Mouse (Mus musculus): ENCODE measurements at regions not wholly inside any gene's neighbourhood (a gene's known extent, or its start where the extent isn't known, plus 50 kb on each side); places are given as distances from the start of the nearest gene placed in this dataset.

DNA sequence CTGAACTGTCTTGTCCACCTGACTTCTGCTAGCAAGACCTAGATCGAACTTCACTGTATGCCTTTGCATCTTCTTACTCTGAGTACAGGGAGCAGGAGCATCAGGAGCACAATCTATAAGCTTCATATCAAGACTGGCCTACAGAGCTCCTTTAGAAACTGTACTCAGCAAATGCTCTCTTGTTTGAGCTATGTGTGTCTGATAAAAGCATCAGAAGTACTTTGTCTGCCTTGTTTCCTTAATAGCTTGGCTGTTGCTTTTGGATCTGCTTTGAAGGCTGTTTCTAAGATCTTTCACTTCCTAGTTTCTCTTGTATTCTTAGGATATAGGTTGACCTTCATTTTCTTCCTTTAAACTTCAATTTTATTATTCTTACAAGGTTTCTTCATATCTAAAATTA is 175.3 kb upstream of the Cypt12 start:
- Histone ChIP-seq H3K27me3 (ENCODE audit: control insufficient read depth, insufficient read depth, low read length) (no peaks in the 10 kb centered on the region), H3K9ac (ENCODE audit: low read depth, low read length) (no peak overlapping the region), H3K36me3 (ENCODE audit: control insufficient read depth, insufficient read depth, low read length) (no peaks in the 10 kb centered on the region), H3K4me3 (ENCODE audit: low read depth, low read length) (no peak overlapping the region), H3K4me1 (ENCODE audit: control insufficient read depth, insufficient read depth, low read length) (no peaks in the 10 kb centered on the region), H3K9me3 (replicated peaks; ENCODE audit: control insufficient read depth, low read length) (no peaks in the 10 kb centered on the region), H3K27ac (ENCODE audit: low read depth, low read length) (no peak overlapping the region), H3K4me2 (no peak overlapping the region)
- ATAC-seq (replicated peaks; ENCODE audit: insufficient number of reproducible peaks, low FRiP score, low TSS enrichment), result no peak
- WGBS (ENCODE audit: insufficient replicate concordance), result 74% methylated on average over 1 of the region's 1 CpGs

DNA sequence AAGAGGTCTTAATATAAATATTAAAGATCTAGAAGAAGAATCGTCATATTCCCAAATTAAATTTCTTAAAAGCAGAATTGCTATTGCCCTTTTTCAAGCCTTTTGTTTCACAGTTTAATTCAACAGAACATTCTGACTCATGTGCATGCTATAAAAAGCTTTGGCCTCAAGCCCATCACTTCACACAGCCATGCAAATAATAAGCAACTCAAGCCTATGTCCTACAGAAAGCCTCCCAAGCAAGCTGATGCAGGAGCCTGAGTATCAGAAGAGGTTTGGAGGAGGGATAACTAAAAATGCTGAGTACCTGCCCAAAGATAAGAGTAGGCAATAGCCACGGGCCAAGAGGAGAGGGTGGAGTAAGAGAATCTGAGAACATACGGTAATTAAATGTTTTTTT is 169.1 kb upstream of the Cypt12 start:
- 60% methylated on average over 3 of the region's 3 CpGs for WGBS (ENCODE audit: insufficient replicate concordance)
- H3K36me3 ChIP-seq (ENCODE audit: control insufficient read depth, insufficient read depth, low read length), result no peaks in the 10 kb centered on the region

DNA sequence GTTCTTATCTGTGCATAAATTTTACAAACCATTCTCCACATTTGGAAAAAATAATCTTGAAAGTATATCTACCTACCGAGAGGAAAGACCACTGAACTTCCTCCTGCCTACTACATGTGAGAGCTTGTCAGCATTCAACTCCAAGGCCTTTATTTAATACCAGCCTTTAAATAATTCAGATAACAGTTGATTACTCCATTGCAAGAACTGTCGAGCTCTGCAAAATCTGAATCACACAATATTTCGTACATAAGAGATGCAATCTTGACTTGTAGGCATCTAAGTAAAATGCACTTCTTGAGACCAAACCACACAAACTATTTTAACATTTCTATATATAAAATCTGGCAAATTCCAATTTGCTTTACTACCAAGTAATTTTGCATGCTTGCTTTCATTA is 164.1 kb upstream of the Cypt12 start:
- no peak overlapping the region for H3K4me3 ChIP-seq (ENCODE audit: low read depth, low read length)
- H3K27ac ChIP-seq (ENCODE audit: low read depth, low read length), result no peak overlapping the region
- H3K4me2 ChIP-seq, result no peak overlapping the region
- H3K9ac ChIP-seq (ENCODE audit: low read depth, low read length), result no peak overlapping the region
- WGBS (ENCODE audit: insufficient replicate concordance), result 63% methylated on average over 3 of the region's 3 CpGs
- peaks cover 9% of the 10 kb centered on the region; the same call in 1 of the 2 replicates for H3K4me1 ChIP-seq (ENCODE audit: control insufficient read depth, insufficient read depth, low read length)
- no peaks in the 10 kb centered on the region for H3K36me3 ChIP-seq (ENCODE audit: control insufficient read depth, insufficient read depth, low read length)
- ATAC-seq (replicated peaks; ENCODE audit: insufficient number of reproducible peaks, low FRiP score, low TSS enrichment), result no peak
- H3K9me3 ChIP-seq (replicated peaks; ENCODE audit: control insufficient read depth, low read length), result no peaks in the 10 kb centered on the region
- H3K27me3 ChIP-seq (ENCODE audit: control insufficient read depth, insufficient read depth, low read length), result peaks cover 44% of the 10 kb centered on the region

More for the DNA sequence above, 169.1 kb upstream of the Cypt12 start:
- H3K27ac ChIP-seq (ENCODE audit: low read depth, low read length), result no peak overlapping the region
- H3K9ac ChIP-seq (ENCODE audit: low read depth, low read length), result no peak overlapping the region
- no peak for ATAC-seq (replicated peaks; ENCODE audit: insufficient number of reproducible peaks, low FRiP score, low TSS enrichment)
- no peak overlapping the region for H3K4me3 ChIP-seq (ENCODE audit: low read depth, low read length)
- H3K9me3 ChIP-seq (replicated peaks; ENCODE audit: control insufficient read depth, low read length), result no peaks in the 10 kb centered on the region
- H3K4me1 ChIP-seq (ENCODE audit: control insufficient read depth, insufficient read depth, low read length), result no peaks in the 10 kb centered on the region
- H3K4me2 ChIP-seq, result no peak overlapping the region
- H3K27me3 ChIP-seq (ENCODE audit: control insufficient read depth, insufficient read depth, low read length), result 0 out of 2 replicates have a peak, but pooled peaks cover 3% of the 10 kb centered on the region

DNA sequence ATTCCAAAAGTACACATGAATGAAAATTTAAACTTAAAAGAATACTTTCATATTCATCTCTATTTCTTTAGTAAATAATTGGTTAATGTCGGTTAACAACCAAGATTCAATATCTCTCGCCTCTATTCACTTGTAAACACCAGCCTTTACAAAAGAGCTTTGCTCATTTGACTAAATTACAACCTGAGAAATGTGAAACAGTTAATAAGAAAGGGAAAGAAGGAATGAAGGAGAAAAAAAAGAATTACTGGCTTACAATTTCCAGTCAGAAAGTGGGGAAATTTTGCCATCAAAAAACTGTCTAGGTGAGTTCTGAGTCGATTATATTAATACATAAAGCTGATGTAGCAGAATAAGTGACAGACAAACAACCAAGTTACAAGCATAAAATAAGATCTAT is 163.6 kb upstream of the Cypt12 start:
- Histone ChIP-seq H3K4me2 (no peak overlapping the region), H3K4me1 (ENCODE audit: control insufficient read depth, insufficient read depth, low read length) (peaks cover 9% of the 10 kb centered on the region; the same call in 1 of the 2 replicates), H3K9me3 (replicated peaks; ENCODE audit: control insufficient read depth, low read length) (no peaks in the 10 kb centered on the region), H3K27me3 (ENCODE audit: control insufficient read depth, insufficient read depth, low read length) (peaks cover 48% of the 10 kb centered on the region), H3K36me3 (ENCODE audit: control insufficient read depth, insufficient read depth, low read length) (no peaks in the 10 kb centered on the region), H3K27ac (ENCODE audit: low read depth, low read length) (no peak overlapping the region), H3K4me3 (ENCODE audit: low read depth, low read length) (no peak overlapping the region), H3K9ac (ENCODE audit: low read depth, low read length) (no peak overlapping the region)
- no peak for ATAC-seq (replicated peaks; ENCODE audit: insufficient number of reproducible peaks, low FRiP score, low TSS enrichment)
- 40% methylated on average over 3 of the region's 3 CpGs for WGBS (ENCODE audit: insufficient replicate concordance)

DNA sequence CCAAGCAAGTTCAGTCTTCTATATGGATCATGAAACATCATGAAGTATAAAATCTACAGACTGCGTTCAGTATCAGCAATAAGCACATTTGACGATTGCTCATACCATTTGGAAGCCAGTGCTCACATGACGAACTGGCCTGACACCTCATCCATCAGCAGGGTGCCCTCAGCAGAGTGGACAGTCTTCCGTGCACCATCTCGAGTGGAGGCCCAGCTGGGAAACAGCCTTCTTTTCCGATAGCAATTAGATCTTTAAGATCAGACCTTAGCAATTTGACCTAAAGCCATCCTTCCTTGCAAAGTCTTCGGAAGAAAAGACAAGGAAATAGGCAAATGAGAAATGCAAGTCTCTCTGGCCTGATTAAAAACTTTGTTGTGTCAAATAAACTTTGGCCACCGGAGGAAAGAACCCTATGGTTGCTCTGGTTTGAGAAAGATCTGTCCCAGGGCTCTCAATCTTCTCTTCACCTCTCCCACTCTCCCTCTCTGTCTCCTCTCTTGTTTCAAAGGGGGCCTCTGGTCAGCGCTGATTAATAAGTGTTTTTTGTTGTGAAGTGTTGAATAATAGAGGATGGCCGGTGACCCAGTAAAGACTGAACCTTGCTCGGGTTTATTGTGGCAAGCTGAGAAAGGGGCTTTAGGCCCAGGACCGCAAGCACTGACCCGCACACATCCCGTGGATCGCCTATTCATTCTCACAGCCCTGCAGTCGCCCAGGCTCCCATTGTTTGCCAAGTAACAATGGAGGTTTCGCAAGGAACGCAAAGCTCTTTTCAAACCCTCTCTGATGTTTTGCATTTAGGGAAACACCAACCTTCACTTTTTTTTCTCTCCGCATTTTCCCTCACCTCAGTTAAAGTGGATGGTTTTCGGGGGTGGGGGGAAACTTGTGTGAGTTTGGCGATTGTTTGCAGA is 162.8 kb upstream of the Cypt12 start:
- Histone ChIP-seq H3K9me3 (replicated peaks; ENCODE audit: control insufficient read depth, low read length) (no peaks in the 10 kb centered on the region), H3K27me3 (ENCODE audit: control insufficient read depth, insufficient read depth, low read length) (peaks cover 51% of the 10 kb centered on the region), H3K27ac (ENCODE audit: low read depth, low read length) (no peak overlapping the region), H3K4me3 (ENCODE audit: low read depth, low read length) (peak overlapping the region; percentile 53), H3K9ac (ENCODE audit: low read depth, low read length) (peak overlapping the region; percentile 63; the same call in 1 of the 2 replicates), H3K4me2 (peak overlapping the region; percentile 94), H3K4me1 (ENCODE audit: control insufficient read depth, insufficient read depth, low read length) (peaks cover 9% of the 10 kb centered on the region; the same call in 1 of the 2 replicates), H3K36me3 (ENCODE audit: control insufficient read depth, insufficient read depth, low read length) (no peaks in the 10 kb centered on the region)
- 5% methylated on average over 21 of the region's 21 CpGs for WGBS (ENCODE audit: insufficient replicate concordance)
- ATAC-seq (replicated peaks; ENCODE audit: insufficient number of reproducible peaks, low FRiP score, low TSS enrichment), result no peak

DNA sequence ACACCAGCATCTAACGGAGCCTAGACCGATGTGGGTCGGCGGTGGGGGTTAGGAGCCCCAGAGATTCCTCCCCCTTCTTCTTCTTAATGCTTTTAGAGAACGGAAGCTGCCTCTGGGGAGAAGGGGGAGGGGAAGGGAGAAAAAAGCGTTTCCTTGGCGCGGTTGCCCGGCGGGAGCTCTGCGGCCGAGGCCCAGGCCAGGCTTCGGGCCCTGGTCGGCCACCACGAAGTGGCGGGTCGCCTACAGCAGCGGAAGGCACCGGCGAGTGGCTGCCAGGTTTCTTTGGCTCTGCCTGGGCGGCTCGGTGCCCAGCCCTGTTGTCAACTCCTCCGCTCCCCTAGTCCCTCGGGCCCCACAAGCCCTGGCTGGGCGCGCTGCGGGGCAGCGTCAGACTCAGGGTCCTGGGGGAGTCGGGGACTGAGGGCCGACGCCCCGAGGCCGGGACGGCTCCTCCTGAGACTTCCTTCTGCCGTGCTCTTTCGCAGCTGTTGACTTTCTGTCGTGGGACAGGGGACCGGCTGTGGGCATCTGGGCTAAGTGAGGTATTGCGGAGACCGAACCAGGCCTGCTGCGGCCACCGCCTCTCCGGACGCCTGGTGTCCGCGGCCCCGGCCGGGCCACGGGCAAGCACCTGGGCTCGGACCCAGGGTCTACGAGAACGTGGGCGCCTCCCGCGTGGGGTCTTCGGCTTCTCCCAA is 162.0 kb upstream of the Cypt12 start:
- Histone ChIP-seq H3K4me1 (ENCODE audit: control insufficient read depth, insufficient read depth, low read length) (peaks cover 9% of the 10 kb centered on the region; the same call in 1 of the 2 replicates), H3K4me2 (peak overlapping the region; percentile 94), H3K27me3 (ENCODE audit: control insufficient read depth, insufficient read depth, low read length) (peaks cover 58% of the 10 kb centered on the region), H3K9me3 (replicated peaks; ENCODE audit: control insufficient read depth, low read length) (no peaks in the 10 kb centered on the region), H3K27ac (ENCODE audit: low read depth, low read length) (no peak overlapping the region), H3K36me3 (ENCODE audit: control insufficient read depth, insufficient read depth, low read length) (no peaks in the 10 kb centered on the region), H3K4me3 (ENCODE audit: low read depth, low read length) (peak overlapping the region; percentile 53), H3K9ac (ENCODE audit: low read depth, low read length) (peak overlapping the region; percentile 63)
- WGBS (ENCODE audit: insufficient replicate concordance), result under 1% methylated on average over 55 of the region's 56 CpGs
- peak; percentile 35 for ATAC-seq (replicated peaks; ENCODE audit: insufficient number of reproducible peaks, low FRiP score, low TSS enrichment)

DNA sequence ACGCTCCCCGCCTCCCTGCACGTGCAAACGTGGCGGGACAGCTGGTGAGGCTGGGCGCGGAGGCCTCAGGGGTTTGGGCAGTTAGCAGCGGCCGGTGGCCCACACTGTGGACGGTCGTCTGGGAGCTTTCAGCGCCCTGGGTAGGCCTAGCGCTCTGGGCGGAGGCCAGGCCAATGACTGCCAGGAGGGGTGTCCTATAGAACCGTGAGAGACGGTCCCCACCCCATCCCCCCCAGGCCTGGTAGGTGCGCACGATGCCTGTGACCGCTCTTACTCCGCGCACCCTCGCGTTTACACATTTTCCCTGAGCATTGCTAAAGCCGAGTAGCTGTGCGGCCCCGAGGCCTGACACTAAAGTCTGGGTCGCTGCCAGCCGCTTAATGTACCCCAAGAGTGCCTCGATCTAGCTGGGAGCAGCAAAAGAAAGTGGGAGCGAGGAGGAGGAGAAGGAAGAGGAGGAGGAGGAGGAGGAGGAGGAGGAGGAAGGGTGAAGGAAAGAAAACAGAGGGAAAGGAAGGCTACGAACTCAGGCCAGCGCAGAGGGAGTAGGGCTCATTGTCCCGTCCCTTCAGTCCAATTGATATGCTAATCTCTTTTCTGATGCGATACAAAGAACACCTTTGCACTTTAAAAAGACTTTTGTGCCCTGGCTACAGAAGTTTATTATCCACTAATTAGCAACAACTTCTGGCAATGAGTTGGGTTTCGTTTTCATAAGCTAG is 161.3 kb upstream of the Cypt12 start:
- peak overlapping the region; percentile 63 for H3K9ac ChIP-seq (ENCODE audit: low read depth, low read length)
- WGBS (ENCODE audit: insufficient replicate concordance), result 1% methylated on average over 35 of the region's 35 CpGs
- no peak overlapping the region for H3K27ac ChIP-seq (ENCODE audit: low read depth, low read length)
- H3K4me3 ChIP-seq (ENCODE audit: low read depth, low read length), result peak overlapping the region; percentile 53
- H3K4me2 ChIP-seq, result peak overlapping the region; percentile 94
- ATAC-seq (replicated peaks; ENCODE audit: insufficient number of reproducible peaks, low FRiP score, low TSS enrichment), result peak; percentile 59
- H3K9me3 ChIP-seq (replicated peaks; ENCODE audit: control insufficient read depth, low read length), result no peaks in the 10 kb centered on the region
- peaks cover 65% of the 10 kb centered on the region for H3K27me3 ChIP-seq (ENCODE audit: control insufficient read depth, insufficient read depth, low read length)
- H3K4me1 ChIP-seq (ENCODE audit: control insufficient read depth, insufficient read depth, low read length), result peaks cover 9% of the 10 kb centered on the region; the same call in 1 of the 2 replicates
- no peaks in the 10 kb centered on the region for H3K36me3 ChIP-seq (ENCODE audit: control insufficient read depth, insufficient read depth, low read length)

Data from heart, embryonic 11.5 days (tissue).